In genomic region chr13:97239343-97240180, GRCm38 (mm10) we compare ENCODE assay signal across 7 mouse cellular contexts. TPM values are rescaled to one million over a fixed set of nuclear protein-coding genes. Genes with fewer than 3 reads are reported as not detected.
DNase-seq lines count a peak whose midpoint lies in the region; ATAC-seq and TF ChIP-seq lines count a peak whose summit lies in the region.

No protein-coding gene starts in this region.

- TF ChIP-seq CTCF in E14TG2a.4 (conservative IDR thresholded peaks at IDR 0.05; ENCODE audit: low read length) = peak; percentile 42
- peak; percentile 72 for TF ChIP-seq CTCF in liver, postnatal 0 days (IDR thresholded peaks at IDR 0.05; ENCODE audit: low read depth)

- TF ChIP-seq EP300 in liver, postnatal 0 days (IDR thresholded peaks at IDR 0.05; ENCODE audit: low read depth) = no peak

- peaks cover 82% of the 10 kb centered on the region for H3K4me1 ChIP-seq in E14TG2a.4 (replicated peaks; ENCODE audit: low read depth, low read length)
- H3K4me1 ChIP-seq in embryonic facial prominence, embryonic 15.5 days = peaks cover 44% of the 10 kb centered on the region
- peaks cover 39% of the 10 kb centered on the region for H3K4me1 ChIP-seq in heart, embryonic 16.5 days (ENCODE audit: control insufficient read depth, insufficient read depth, low read length)
- H3K4me1 ChIP-seq in liver, postnatal 0 days (ENCODE audit: insufficient read depth) = peaks cover 20% of the 10 kb centered on the region
- H3K4me1 ChIP-seq in neural tube, embryonic 14.5 days (ENCODE audit: control insufficient read depth, insufficient read depth, low read length) = peaks cover 17% of the 10 kb centered on the region

- no peak for ATAC-seq in embryonic facial prominence, embryonic 15.5 days (ENCODE audit: insufficient number of reproducible peaks, low FRiP score, low TSS enrichment, low read depth)
- ATAC-seq in heart, embryonic 16.5 days (replicated peaks; ENCODE audit: extremely low read depth, insufficient read depth, low FRiP score) = no peak
- no peak for ATAC-seq in liver, postnatal 0 days
- ATAC-seq in neural tube, embryonic 14.5 days (ENCODE audit: low read depth) = peak; percentile 26; the same call in 1 of the 2 replicates

- H3K27ac ChIP-seq in embryonic facial prominence, embryonic 15.5 days (replicated peaks) = peak overlapping the region; percentile 97
- peak overlapping the region; percentile 94 for H3K27ac ChIP-seq in heart, embryonic 16.5 days (ENCODE audit: low read length)
- H3K27ac ChIP-seq in liver, postnatal 0 days (ENCODE audit: low read depth) = peak overlapping the region; percentile 52; the same call in 1 of the 2 replicates
- H3K27ac ChIP-seq in neural tube, embryonic 14.5 days (ENCODE audit: low read depth, low read length) = peak overlapping the region; percentile 99

- no peak overlapping the region for H3K9ac ChIP-seq in embryonic facial prominence, embryonic 15.5 days
- no peak overlapping the region for H3K9ac ChIP-seq in heart, embryonic 16.5 days (ENCODE audit: low read length)
- no peak overlapping the region; the same call in 1 of the 2 replicates for H3K9ac ChIP-seq in liver, postnatal 0 days (replicated peaks)
- H3K9ac ChIP-seq in neural tube, embryonic 14.5 days (replicated peaks; ENCODE audit: low read depth, low read length) = no peak overlapping the region

- 6% methylated on average over 23 of the region's 23 CpGs for WGBS in embryonic facial prominence, embryonic 15.5 days
- 7% methylated on average over 23 of the region's 23 CpGs for WGBS in heart, embryonic 16.5 days
- 9% methylated on average over 23 of the region's 23 CpGs for WGBS in liver, postnatal 0 days (ENCODE audit: insufficient replicate concordance)
- 4% methylated on average over 23 of the region's 23 CpGs for WGBS in neural tube, embryonic 14.5 days

- no peaks in the 10 kb centered on the region for H3K9me3 ChIP-seq in E14TG2a.4 (ENCODE audit: low read length)
- H3K9me3 ChIP-seq in embryonic facial prominence, embryonic 15.5 days (replicated peaks) = no peaks in the 10 kb centered on the region
- H3K9me3 ChIP-seq in heart, embryonic 16.5 days (replicated peaks; ENCODE audit: control insufficient read depth, low read length) = no peaks in the 10 kb centered on the region
- H3K9me3 ChIP-seq in liver, postnatal 0 days (ENCODE audit: low read length) = no peaks in the 10 kb centered on the region
- no peaks in the 10 kb centered on the region for H3K9me3 ChIP-seq in neural tube, embryonic 14.5 days (ENCODE audit: control insufficient read depth, low read length)

- H3K4me3 ChIP-seq in E14TG2a.4 (replicated peaks; ENCODE audit: low read length) = peak overlapping the region; percentile 97
- peak overlapping the region; percentile 17; the same call in 1 of the 2 replicates for H3K4me3 ChIP-seq in embryonic facial prominence, embryonic 15.5 days (replicated peaks)
- H3K4me3 ChIP-seq in heart, embryonic 16.5 days (ENCODE audit: low read length) = peak overlapping the region; percentile 93; the same call in 1 of the 2 replicates
- 0 out of 2 replicates have a peak overlapping the region, but pooled peaks have one; percentile 87 for H3K4me3 ChIP-seq in liver, postnatal 0 days (ENCODE audit: low read depth, low read length)
- H3K4me3 ChIP-seq in neural tube, embryonic 14.5 days (ENCODE audit: low read depth, low read length) = peak overlapping the region; percentile 4; the same call in 1 of the 2 replicates

- H3K27me3 ChIP-seq in E14TG2a.4 (ENCODE audit: insufficient read depth, low read length) = no peaks in the 10 kb centered on the region
- H3K27me3 ChIP-seq in embryonic facial prominence, embryonic 15.5 days = no peaks in the 10 kb centered on the region
- H3K27me3 ChIP-seq in heart, embryonic 16.5 days (ENCODE audit: control insufficient read depth, insufficient read depth, low read length) = 0 out of 2 replicates have a peak, but pooled peaks cover 2% of the 10 kb centered on the region
- H3K27me3 ChIP-seq in liver, postnatal 0 days (ENCODE audit: insufficient read depth, low read length) = no peaks in the 10 kb centered on the region
- no peaks in the 10 kb centered on the region; the same call in 1 of the 2 replicates for H3K27me3 ChIP-seq in neural tube, embryonic 14.5 days (ENCODE audit: control insufficient read depth, insufficient read depth, low read length)

- H3K4me2 ChIP-seq in embryonic facial prominence, embryonic 15.5 days (replicated peaks) = peak overlapping the region; percentile 90
- H3K4me2 ChIP-seq in heart, embryonic 16.5 days (ENCODE audit: low read depth, low read length) = peak overlapping the region; percentile 99
- H3K4me2 ChIP-seq in liver, postnatal 0 days (ENCODE audit: low read depth, low read length) = peak overlapping the region; percentile 83
- peak overlapping the region; percentile 67 for H3K4me2 ChIP-seq in neural tube, embryonic 14.5 days (ENCODE audit: low read depth, low read length)

- DNase-seq in adrenal gland, postnatal 10 days = peak; percentile 59
- peak; percentile 69 for DNase-seq in kidney, postnatal 10 days
- no peak for DNase-seq in liver, postnatal 0 days

- peaks cover 22% of the 10 kb centered on the region for H3K36me3 ChIP-seq in E14TG2a.4 (ENCODE audit: insufficient read depth, low read length)
- no peaks in the 10 kb centered on the region for H3K36me3 ChIP-seq in embryonic facial prominence, embryonic 15.5 days
- no peaks in the 10 kb centered on the region for H3K36me3 ChIP-seq in heart, embryonic 16.5 days (ENCODE audit: control insufficient read depth, insufficient read depth)
- H3K36me3 ChIP-seq in liver, postnatal 0 days (replicated peaks; ENCODE audit: insufficient read depth, low read length) = no peaks in the 10 kb centered on the region
- H3K36me3 ChIP-seq in neural tube, embryonic 14.5 days (ENCODE audit: control insufficient read depth, insufficient read depth, low read length) = no peaks in the 10 kb centered on the region

RNA-seq across cellular contexts. Expression of gene Enc1, which starts 1.3 kb away (rescaled TPM):
- 10 to 100 TPM; 19.6 to 20.3 TPM for total RNA-seq in adrenal gland, postnatal 10 days (2021)
- 10.1 and 10.6 TPM in 2 replicates for polyA plus RNA-seq in embryonic facial prominence, embryonic 15.5 days (2015; fragmentation: Nextera tagmentation; extraction: Ambion mirVana)
- 4.7 and 4.9 TPM in 2 replicates for polyA plus RNA-seq in heart, embryonic 16.5 days (2015; fragmentation: Nextera tagmentation; extraction: Ambion mirVana)
- polyA plus RNA-seq in liver, postnatal 0 days (2015; fragmentation: Nextera tagmentation; extraction: Ambion mirVana) = 1.7 and 2.6 TPM in 2 replicates
- 72.3 and 94.5 TPM in 2 replicates for polyA plus RNA-seq in neural tube, embryonic 14.5 days (2014; fragmentation: Nextera tagmentation; extraction: Ambion mirVana)

RNA-seq across cellular contexts. Expression of gene Hexb, which starts 41.4 kb away (rescaled TPM):
- total RNA-seq in adrenal gland, postnatal 10 days (2021) = 10 to 100 TPM; 26.7 to 29.8 TPM
- polyA plus RNA-seq in embryonic facial prominence, embryonic 15.5 days (2015; fragmentation: Nextera tagmentation; extraction: Ambion mirVana) = 46.0 and 49.6 TPM in 2 replicates
- polyA plus RNA-seq in heart, embryonic 16.5 days (2015; fragmentation: Nextera tagmentation; extraction: Ambion mirVana) = 37.0 and 46.5 TPM in 2 replicates
- polyA plus RNA-seq in liver, postnatal 0 days (2015; fragmentation: Nextera tagmentation; extraction: Ambion mirVana) = 21.2 and 22.0 TPM in 2 replicates
- 48.2 and 54.1 TPM in 2 replicates for polyA plus RNA-seq in neural tube, embryonic 14.5 days (2014; fragmentation: Nextera tagmentation; extraction: Ambion mirVana)

Comparison
In these comparisons a context has a peak if more than half of its experiments do, and no peak if none do; other contexts are left out.
1. H3K4me3 ChIP-seq: peak in every context shown above with its lines; median percentile 97 in E14TG2a.4; 93 in heart, embryonic 16.5 days; 87 in liver, postnatal 0 days; 17 in embryonic facial prominence, embryonic 15.5 days; 4 in neural tube, embryonic 14.5 days.